Mouse (Mus musculus) megakaryocyte, embryonic 14.5 days (primary cell): ENCODE data around the gene Actb.

Source experiments
- FLI1 ChIP-seq: IDR thresholded peaks from 2 replicates; pipeline ENCODE4 v1.6.1; 2012; ENCODE audit warnings: low read length, inconsistent platforms, mixed read lengths
- GATA1 ChIP-seq: IDR thresholded peaks from 3 replicates; pipeline ENCODE4 v1.6.1; 2012; ENCODE audit warnings: mixed read lengths, low read length, inconsistent platforms, borderline replicate concordance

DNA sequence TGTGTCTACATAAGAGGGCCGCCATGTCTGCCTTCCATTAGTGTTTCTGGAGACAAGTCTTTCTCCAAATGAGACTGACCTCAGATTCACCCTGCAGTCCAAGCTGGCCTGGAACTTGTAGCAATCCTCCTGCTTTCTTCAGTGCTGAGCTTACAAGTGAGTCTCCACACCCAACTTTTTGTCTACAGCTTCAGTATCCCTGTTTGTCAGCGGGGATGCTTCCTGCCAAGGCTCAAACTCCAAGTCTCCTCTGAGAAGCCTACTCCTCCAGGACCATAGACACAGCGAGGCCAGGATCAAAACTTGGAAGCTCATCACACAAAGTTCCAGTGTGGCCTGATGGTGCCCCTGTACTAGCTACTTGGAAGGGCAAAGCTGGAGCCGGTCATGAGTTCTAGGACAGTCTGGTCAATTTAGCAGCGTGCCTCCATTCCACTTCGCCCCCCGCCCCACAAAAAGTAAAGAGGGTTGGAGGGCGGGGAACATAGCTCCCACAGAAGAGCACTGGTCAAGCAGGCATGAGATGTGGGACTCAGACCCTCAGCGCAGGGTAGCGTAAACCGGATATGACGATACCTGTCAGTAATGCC, 20.9 kb upstream of the Actb start:
- TF ChIP-seq GATA1 (no peak), FLI1 (no peak)
